Mouse (Mus musculus) CH12.LX (cell line): ENCODE results near the gene Apba2.

Experiments used
- CTCF ChIP-seq, 2 experiments: IDR thresholded peaks in 1 of 2; conservative IDR thresholded peaks in 1 of 2; 2 replicates each; pipeline ENCODE4 v1.5.1; 2011 to 2012; ENCODE audit warnings: low read depth in 2 of 2, low read length in 2 of 2, improper control_type of control experiment in 1 of 2, inconsistent platforms in 1 of 2, mild to moderate bottlenecking in 1 of 2, moderate library complexity in 1 of 2
- ELF1 ChIP-seq: IDR thresholded peaks from 2 replicates; pipeline ENCODE4 v1.6.1; 2014; ENCODE audit warnings: low read depth, mild to moderate bottlenecking, inconsistent platforms, low read length, improper control_type of control experiment
- KAT2A ChIP-seq: IDR thresholded peaks from 2 replicates; pipeline ENCODE4 v1.6.1; 2012; ENCODE audit warnings: low read length, improper control_type of control experiment, inconsistent platforms; ENCODE audit not compliant: insufficient replicate concordance
- MAFK ChIP-seq: IDR thresholded peaks from 2 replicates; pipeline ENCODE4 v1.6.1; 2011; ENCODE audit warnings: low read length, improper control_type of control experiment; ENCODE audit not compliant: insufficient replicate concordance
- MAX ChIP-seq: IDR thresholded peaks from 2 replicates; pipeline ENCODE4 v1.6.1; 2011; ENCODE audit warnings: low read length, improper control_type of control experiment
- POLR2A ChIP-seq: IDR thresholded peaks from 2 replicates; pipeline ENCODE4 v1.6.1; 2011; ENCODE audit warnings: low read depth, mild to moderate bottlenecking, improper control_type of control experiment, low read length
- SIN3A ChIP-seq: IDR thresholded peaks from 2 replicates; pipeline ENCODE4 v1.6.1; 2012; ENCODE audit warnings: low read length, improper control_type of control experiment, inconsistent platforms
- TCF12 ChIP-seq: IDR thresholded peaks from 2 replicates; pipeline ENCODE4 v1.6.1; 2014; ENCODE audit warnings: low read depth, mild to moderate bottlenecking, inconsistent platforms, low read length, improper control_type of control experiment
- ZNF384 ChIP-seq: IDR thresholded peaks from 2 replicates; pipeline ENCODE4 v1.6.1; 2012; ENCODE audit warnings: low read depth, low read length, improper control_type of control experiment, inconsistent platforms

- TF ChIP-seq MAX: no peak
- TF ChIP-seq KAT2A: no peak
- TF ChIP-seq CTCF (conservative IDR thresholded peaks at IDR 0.05 in 1 of 2, IDR thresholded peaks at IDR 0.05 in 1 of 2; ENCODE audit: low read depth in 2 of 2, low read length in 2 of 2): no peak
- TF ChIP-seq POLR2A: no peak
- TF ChIP-seq SIN3A: no peak
- no peak for TF ChIP-seq ELF1
- no peak for TF ChIP-seq TCF12
- no peak for TF ChIP-seq ZNF384
- no peak for TF ChIP-seq MAFK
These were observed 85.1 kb downstream of the Apba2 start for GRCm38 (mm10) chr7:64586571-64586970.
